Mouse (Mus musculus): ENCODE results near the gene Cnnm2. TPM values are rescaled to one million over a fixed set of nuclear protein-coding genes. Genes with fewer than 3 reads are reported as not detected.
"Not testable (repeated sequence)": the region's sequence is repeated elsewhere in the genome, so short reads cannot be mapped to it uniquely, and the experiment has no call there.

The Cnnm2 gene
- polyA plus RNA-seq, 1 experiment from 2014 or later = 4.2 TPM

- WGBS = 72% methylated on average over 3 of the region's 3 CpGs
- no peak for ATAC-seq (ENCODE audit: low read depth)
Measured at GRCm38 (mm10) chr19:46728909-46729308, 32.5 kb upstream of the Cnnm2 start.

GRCm38 (mm10) chr19:46731351-46731750 lies 30.0 kb upstream of the Cnnm2 start:
- ATAC-seq (ENCODE audit: low read depth) = no peak
- Histone ChIP-seq H3K4me1 (ENCODE audit: control insufficient read depth, insufficient read depth, low read length) (no peaks in the 10 kb centered on the region), H3K9me3 (ENCODE audit: control insufficient read depth, low read length) (no peaks in the 10 kb centered on the region), H3K4me3 (ENCODE audit: low read depth, low read length) (no peak overlapping the region), H3K27ac (replicated peaks; ENCODE audit: low read depth, low read length) (no peak overlapping the region), H3K36me3 (ENCODE audit: control insufficient read depth, insufficient read depth, low read length) (peaks cover 2% of the 10 kb centered on the region; the same call in 1 of the 2 replicates), H3K4me2 (ENCODE audit: low read depth, low read length) (no peak overlapping the region), H3K27me3 (replicated peaks; ENCODE audit: control insufficient read depth, insufficient read depth, low read length) (no peaks in the 10 kb centered on the region), H3K9ac (ENCODE audit: low read depth, low read length) (no peak overlapping the region)
- no peak for DNase-seq (ENCODE audit: low spot score)
- WGBS = 90% methylated on average over 10 of the region's 10 CpGs

More at GRCm38 (mm10) chr19:46728909-46729308, 32.5 kb upstream of the Cnnm2 start:
- H3K27ac ChIP-seq (replicated peaks; ENCODE audit: low read depth, low read length) = no peak overlapping the region
- peaks cover 8% of the 10 kb centered on the region; the same call in 1 of the 2 replicates for H3K36me3 ChIP-seq (ENCODE audit: control insufficient read depth, insufficient read depth, low read length)
- H3K9ac ChIP-seq (ENCODE audit: low read depth, low read length) = no peak overlapping the region
- no peaks in the 10 kb centered on the region for H3K9me3 ChIP-seq (ENCODE audit: control insufficient read depth, low read length)
- H3K27me3 ChIP-seq (replicated peaks; ENCODE audit: control insufficient read depth, insufficient read depth, low read length) = no peaks in the 10 kb centered on the region
- DNase-seq (ENCODE audit: low spot score) = no peak
- H3K4me2 ChIP-seq (ENCODE audit: low read depth, low read length) = no peak overlapping the region
- no peak overlapping the region for H3K4me3 ChIP-seq (ENCODE audit: low read depth, low read length)
- H3K4me1 ChIP-seq (ENCODE audit: control insufficient read depth, insufficient read depth, low read length) = no peaks in the 10 kb centered on the region

GRCm38 (mm10) chr19:46732673-46733072 lies 28.7 kb upstream of the Cnnm2 start:
- ATAC-seq (ENCODE audit: low read depth); H3K27me3 ChIP-seq (replicated peaks; ENCODE audit: control insufficient read depth, insufficient read depth, low read length): not testable (repeated sequence)

GRCm38 (mm10) chr19:46733626-46734025 lies 27.8 kb upstream of the Cnnm2 start:
- no peaks in the 10 kb centered on the region for H3K4me1 ChIP-seq (ENCODE audit: control insufficient read depth, insufficient read depth, low read length)
- no peak overlapping the region for H3K9ac ChIP-seq (ENCODE audit: low read depth, low read length)
- no peak overlapping the region for H3K4me2 ChIP-seq (ENCODE audit: low read depth, low read length)
- no peak overlapping the region for H3K4me3 ChIP-seq (ENCODE audit: low read depth, low read length)
- H3K27me3 ChIP-seq (replicated peaks; ENCODE audit: control insufficient read depth, insufficient read depth, low read length) = no peaks in the 10 kb centered on the region
- H3K27ac ChIP-seq (replicated peaks; ENCODE audit: low read depth, low read length) = no peak overlapping the region
- ATAC-seq (ENCODE audit: low read depth) (no peak), DNase-seq (ENCODE audit: low spot score) (no peak)
- WGBS = 83% methylated on average over 7 of the region's 7 CpGs
- H3K36me3 ChIP-seq (ENCODE audit: control insufficient read depth, insufficient read depth, low read length) = no peaks in the 10 kb centered on the region
- H3K9me3 ChIP-seq (ENCODE audit: control insufficient read depth, low read length) = no peaks in the 10 kb centered on the region

More at GRCm38 (mm10) chr19:46732673-46733072, 28.7 kb upstream of the Cnnm2 start:
- H3K9ac ChIP-seq (ENCODE audit: low read depth, low read length); DNase-seq (ENCODE audit: low spot score); H3K36me3 ChIP-seq (ENCODE audit: control insufficient read depth, insufficient read depth, low read length); H3K9me3 ChIP-seq (ENCODE audit: control insufficient read depth, low read length); H3K27ac ChIP-seq (replicated peaks; ENCODE audit: low read depth, low read length); H3K4me2 ChIP-seq (ENCODE audit: low read depth, low read length); H3K4me3 ChIP-seq (ENCODE audit: low read depth, low read length); H3K4me1 ChIP-seq (ENCODE audit: control insufficient read depth, insufficient read depth, low read length): not testable (repeated sequence)
- WGBS = 91% methylated on average over 5 of the region's 5 CpGs

- DNase-seq (ENCODE audit: low spot score) (no peak), ATAC-seq (ENCODE audit: low read depth) (no peak)
- H3K27me3 ChIP-seq (replicated peaks; ENCODE audit: control insufficient read depth, insufficient read depth, low read length) = no peaks in the 10 kb centered on the region
- H3K4me3 ChIP-seq (ENCODE audit: low read depth, low read length) = no peak overlapping the region
- no peaks in the 10 kb centered on the region for H3K4me1 ChIP-seq (ENCODE audit: control insufficient read depth, insufficient read depth, low read length)
- no peak overlapping the region for H3K9ac ChIP-seq (ENCODE audit: low read depth, low read length)
- H3K9me3 ChIP-seq (ENCODE audit: control insufficient read depth, low read length) = no peaks in the 10 kb centered on the region
- 53% methylated on average over 5 of the region's 5 CpGs for WGBS
- no peak overlapping the region for H3K27ac ChIP-seq (replicated peaks; ENCODE audit: low read depth, low read length)
- no peak overlapping the region for H3K4me2 ChIP-seq (ENCODE audit: low read depth, low read length)
- H3K36me3 ChIP-seq (ENCODE audit: control insufficient read depth, insufficient read depth, low read length) = no peaks in the 10 kb centered on the region
Measured at GRCm38 (mm10) chr19:46735241-46735640, 26.2 kb upstream of the Cnnm2 start.

GRCm38 (mm10) chr19:46737106-46737505 lies 24.3 kb upstream of the Cnnm2 start:
- WGBS = 79% methylated on average over 7 of the region's 7 CpGs
- no peak overlapping the region for H3K9ac ChIP-seq (ENCODE audit: low read depth, low read length)
- no peak overlapping the region for H3K4me2 ChIP-seq (ENCODE audit: low read depth, low read length)
- ATAC-seq (ENCODE audit: low read depth) = no peak
- no peaks in the 10 kb centered on the region for H3K36me3 ChIP-seq (ENCODE audit: control insufficient read depth, insufficient read depth, low read length)
- no peaks in the 10 kb centered on the region for H3K27me3 ChIP-seq (replicated peaks; ENCODE audit: control insufficient read depth, insufficient read depth, low read length)
- H3K4me3 ChIP-seq (ENCODE audit: low read depth, low read length) = no peak overlapping the region
- H3K4me1 ChIP-seq (ENCODE audit: control insufficient read depth, insufficient read depth, low read length) = no peaks in the 10 kb centered on the region
- no peak overlapping the region for H3K27ac ChIP-seq (replicated peaks; ENCODE audit: low read depth, low read length)
- DNase-seq (ENCODE audit: low spot score) = no peak
- H3K9me3 ChIP-seq (ENCODE audit: control insufficient read depth, low read length) = no peaks in the 10 kb centered on the region

GRCm38 (mm10) chr19:46740341-46741008 lies 20.9 kb upstream of the Cnnm2 start:
- Histone ChIP-seq H3K4me1 (ENCODE audit: control insufficient read depth, insufficient read depth, low read length) (no peaks in the 10 kb centered on the region), H3K4me3 (ENCODE audit: low read depth, low read length) (no peak overlapping the region), H3K9me3 (ENCODE audit: control insufficient read depth, low read length) (no peaks in the 10 kb centered on the region), H3K36me3 (ENCODE audit: control insufficient read depth, insufficient read depth, low read length) (no peaks in the 10 kb centered on the region), H3K27ac (replicated peaks; ENCODE audit: low read depth, low read length) (no peak overlapping the region), H3K27me3 (replicated peaks; ENCODE audit: control insufficient read depth, insufficient read depth, low read length) (no peaks in the 10 kb centered on the region), H3K9ac (ENCODE audit: low read depth, low read length) (no peak overlapping the region), H3K4me2 (ENCODE audit: low read depth, low read length) (no peak overlapping the region)
- ATAC-seq (ENCODE audit: low read depth) (no peak), DNase-seq (ENCODE audit: low spot score) (peak; percentile 77)
- WGBS = 55% methylated on average over 7 of the region's 7 CpGs

- Histone ChIP-seq H3K4me2 (ENCODE audit: low read depth, low read length) (no peak overlapping the region), H3K4me1 (ENCODE audit: control insufficient read depth, insufficient read depth, low read length) (no peaks in the 10 kb centered on the region), H3K9ac (ENCODE audit: low read depth, low read length) (no peak overlapping the region), H3K27me3 (replicated peaks; ENCODE audit: control insufficient read depth, insufficient read depth, low read length) (no peaks in the 10 kb centered on the region), H3K9me3 (ENCODE audit: control insufficient read depth, low read length) (no peaks in the 10 kb centered on the region), H3K27ac (replicated peaks; ENCODE audit: low read depth, low read length) (no peak overlapping the region), H3K4me3 (ENCODE audit: low read depth, low read length) (no peak overlapping the region), H3K36me3 (ENCODE audit: control insufficient read depth, insufficient read depth, low read length) (no peaks in the 10 kb centered on the region)
- DNase-seq (ENCODE audit: low spot score) = no peak
- 48% methylated on average over 6 of the region's 6 CpGs for WGBS
- no peak for ATAC-seq (ENCODE audit: low read depth)
Measured at GRCm38 (mm10) chr19:46741574-46741973, 19.8 kb upstream of the Cnnm2 start.

- Histone ChIP-seq H3K36me3 (ENCODE audit: control insufficient read depth, insufficient read depth, low read length) (no peaks in the 10 kb centered on the region), H3K9me3 (ENCODE audit: control insufficient read depth, low read length) (no peaks in the 10 kb centered on the region), H3K27me3 (replicated peaks; ENCODE audit: control insufficient read depth, insufficient read depth, low read length) (no peaks in the 10 kb centered on the region), H3K4me3 (ENCODE audit: low read depth, low read length) (no peak overlapping the region), H3K4me1 (ENCODE audit: control insufficient read depth, insufficient read depth, low read length) (no peaks in the 10 kb centered on the region), H3K9ac (ENCODE audit: low read depth, low read length) (no peak overlapping the region), H3K4me2 (ENCODE audit: low read depth, low read length) (no peak overlapping the region), H3K27ac (replicated peaks; ENCODE audit: low read depth, low read length) (no peak overlapping the region)
- 68% methylated on average over 9 of the region's 9 CpGs for WGBS
- ATAC-seq (ENCODE audit: low read depth) (no peak), DNase-seq (ENCODE audit: low spot score) (peak; percentile 14)
Measured at GRCm38 (mm10) chr19:46744681-46745080, 16.7 kb upstream of the Cnnm2 start.

All from embryonic facial prominence, embryonic 14.5 days (tissue).